Mouse (Mus musculus) ES-E14 (cell line): ENCODE data around the gene Dmrt3. TPM values are rescaled to one million over a fixed set of nuclear protein-coding genes. Genes with fewer than 3 reads are reported as not detected.
A peak's percentile ranks its signal among the peaks of the same experiment; 100 is the strongest.

Source experiments
- DNase-seq: peaks from one replicate; pipeline ENCODE4 v3.0.0-alpha.2; 2013; ENCODE audit warnings: low read depth, low spot score
- H3K27ac ChIP-seq: 2 replicates; pipeline ENCODE4 v1.5.1; 2012; ENCODE audit warnings: low read depth, mild to moderate bottlenecking, low read length, moderate library complexity, mixed read lengths; ENCODE audit not compliant: poor library complexity, insufficient read depth, severe bottlenecking
- H3K36me3 ChIP-seq: 2 replicates; pipeline ENCODE4 v1.6.1; 2012; ENCODE audit warnings: mild to moderate bottlenecking, low read length, moderate library complexity, mixed read lengths; ENCODE audit not compliant: control insufficient read depth, poor library complexity, insufficient read depth, severe bottlenecking
- H3K4me1 ChIP-seq, 2 experiments: fragments of 150-350 bp in 1 of 2; sonication (generic) in 1 of 2; 2 replicates each; pipeline ENCODE4 v1.6.1; 2012; ENCODE audit warnings: low read length in 2 of 2, mild to moderate bottlenecking in 1 of 2, mixed read lengths in 1 of 2; ENCODE audit not compliant: control insufficient read depth in 2 of 2, insufficient read depth in 2 of 2, poor library complexity in 1 of 2
- H3K4me3 ChIP-seq, 2 experiments: fragments of 150-350 bp in 1 of 2; sonication (generic) in 1 of 2; 2 replicates each; pipeline ENCODE4 v1.5.1; 2012; ENCODE audit warnings: low read length in 2 of 2, low read depth in 1 of 2, mild to moderate bottlenecking in 1 of 2, mixed read lengths in 1 of 2; ENCODE audit not compliant: insufficient read depth in 1 of 2, poor library complexity in 1 of 2, severe bottlenecking in 1 of 2
- H3K9ac ChIP-seq: 2 replicates; pipeline ENCODE4 v1.6.1; 2012; ENCODE audit warnings: low read depth, mild to moderate bottlenecking, low read length, mixed read lengths; ENCODE audit not compliant: poor library complexity, insufficient read depth, severe bottlenecking
- H3K9me3 ChIP-seq: fragments of 150-350 bp; sonication (generic); 2 replicates; pipeline ENCODE4 v1.6.1; 2012; ENCODE audit warnings: low read depth, mild to moderate bottlenecking, low read length; ENCODE audit not compliant: control insufficient read depth, insufficient read depth
- CHD2 ChIP-seq: IDR thresholded peaks from 2 replicates; pipeline ENCODE4 v1.6.1; 2014; ENCODE audit warnings: mild to moderate bottlenecking, low read depth, low read length, inconsistent platforms
- HCFC1 ChIP-seq: IDR thresholded peaks from 2 replicates; pipeline ENCODE4 v1.6.1; 2012; ENCODE audit warnings: low read length, inconsistent platforms, borderline replicate concordance; ENCODE audit not compliant: insufficient read depth
- MAFK ChIP-seq: IDR thresholded peaks from 2 replicates; pipeline ENCODE4 v1.6.1; 2014; ENCODE audit warnings: mild to moderate bottlenecking, low read depth, low read length, inconsistent platforms; ENCODE audit not compliant: insufficient read depth
- ZC3H11A ChIP-seq: IDR thresholded peaks from 2 replicates; pipeline ENCODE4 v1.6.1; 2012; ENCODE audit warnings: low read depth, mild to moderate bottlenecking, inconsistent platforms, low read length, borderline replicate concordance
- ZNF384 ChIP-seq: IDR thresholded peaks from 2 replicates; pipeline ENCODE4 v1.6.1; 2012; ENCODE audit warnings: low read depth, low read length, inconsistent platforms
- in situ Hi-C, 2 experiments: fragments of 600-800 bp; cut with MboI; formaldehyde crosslinking; loops; one replicate each; pipeline ENCODE4 v1.15.1; 2025; ENCODE audit warnings: low sequenced_read_pairs in 2 of 2, inconsistent platforms in 1 of 2; ENCODE audit not compliant: unreplicated experiment in 2 of 2
- total RNA-seq: library from RNA; depleted of rRNA; stranded (reverse); fragments of 300-350 nt; gene quantifications from 2 replicates; pipeline ENCODE4 v1.2.3, GENCODE M21; 2012

The Dmrt3 gene
- total RNA-seq, 1 experiment = 0.40 TPM

GRCm38 (mm10) chr19:25574981-25575814, 34.9 kb upstream of the Dmrt3 start:
- Histone ChIP-seq H3K4me1 (peaks cover 3 to 9% of the 10 kb centered on the region in 2 experiments; a peak in 2 of 4 replicates), H3K9ac (no peak overlapping the region), H3K36me3 (peaks cover 2% of the 10 kb centered on the region; the same call in 1 of the 2 replicates), H3K4me3 (no peak overlapping the region), H3K9me3 (no peaks in the 10 kb centered on the region), H3K27ac (no peak overlapping the region)
- in situ Hi-C loops = no loop called here
- TF ChIP-seq MAFK (no peak), ZC3H11A (no peak), HCFC1 (no peak), ZNF384 (no peak), CHD2 (no peak)
- DNase-seq = no peak

- no peak overlapping the region for H3K4me3 ChIP-seq
- in situ Hi-C loops = no loop called here
- peaks cover 3 to 12% of the 10 kb centered on the region in 2 experiments; a peak in 2 of 4 replicates for H3K4me1 ChIP-seq
- no peak overlapping the region for H3K27ac ChIP-seq
- TF ChIP-seq ZC3H11A (no peak), HCFC1 (no peak), ZNF384 (no peak), CHD2 (no peak), MAFK (no peak)
- no peaks in the 10 kb centered on the region for H3K36me3 ChIP-seq
- H3K9ac ChIP-seq = no peak overlapping the region
- no peak for DNase-seq
- no peaks in the 10 kb centered on the region for H3K9me3 ChIP-seq
Observed at GRCm38 (mm10) chr19:25578358-25578757, 31.7 kb upstream of the Dmrt3 start.

- Histone ChIP-seq H3K4me1 (peaks cover 3 to 12% of the 10 kb centered on the region in 2 experiments; a peak in 1 of 4 replicates), H3K4me3 (no peak overlapping the region), H3K9me3 (no peaks in the 10 kb centered on the region), H3K27ac (no peak overlapping the region), H3K9ac (no peak overlapping the region), H3K36me3 (no peaks in the 10 kb centered on the region)
- TF ChIP-seq HCFC1 (no peak), ZC3H11A (0 out of 2 replicates have a peak, but pooled peaks have one; percentile 1)
- in situ Hi-C loops = no loop called here
- peak; percentile 50 for DNase-seq
Observed at GRCm38 (mm10) chr19:25579440-25579839, 30.7 kb upstream of the Dmrt3 start.

DNA sequence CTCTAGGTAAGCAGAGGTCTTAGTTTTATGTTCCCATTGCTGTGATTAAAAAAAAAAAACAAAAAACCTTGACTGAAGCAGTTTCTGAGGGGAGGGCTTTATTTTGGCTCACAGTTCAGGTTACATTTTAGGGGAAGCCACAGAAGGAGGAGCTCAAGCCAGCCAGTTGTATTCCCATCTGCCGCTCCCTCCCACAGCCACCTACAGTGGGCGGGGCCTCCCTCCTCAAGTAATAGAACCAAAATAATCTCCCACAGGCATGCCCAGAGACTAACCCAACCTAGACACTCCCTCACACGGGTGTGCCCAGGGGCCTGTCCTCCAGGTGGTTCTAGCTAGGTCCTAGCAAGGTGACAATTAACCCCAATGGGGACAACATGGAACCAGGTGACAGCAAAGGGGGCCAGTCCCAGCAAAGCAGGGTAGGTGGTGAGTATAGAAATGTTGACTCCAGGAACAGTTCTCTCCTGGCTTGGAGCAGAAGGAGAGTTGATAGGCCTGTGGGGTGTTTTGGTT, 12.3 kb upstream of the Dmrt3 start:
- H3K9ac ChIP-seq = no peak overlapping the region
- H3K4me1 ChIP-seq = peaks cover 0 to 2% of the 10 kb centered on the region in 2 experiments; a peak in 1 of 4 replicates
- no peaks in the 10 kb centered on the region for H3K9me3 ChIP-seq
- TF ChIP-seq ZNF384 (no peak), ZC3H11A (no peak), CHD2 (no peak), MAFK (no peak), HCFC1 (no peak)
- no peak overlapping the region for H3K4me3 ChIP-seq
- in situ Hi-C loops = no loop called here
- no peaks in the 10 kb centered on the region for H3K36me3 ChIP-seq
- H3K27ac ChIP-seq = no peak overlapping the region
- DNase-seq = no peak

DNA sequence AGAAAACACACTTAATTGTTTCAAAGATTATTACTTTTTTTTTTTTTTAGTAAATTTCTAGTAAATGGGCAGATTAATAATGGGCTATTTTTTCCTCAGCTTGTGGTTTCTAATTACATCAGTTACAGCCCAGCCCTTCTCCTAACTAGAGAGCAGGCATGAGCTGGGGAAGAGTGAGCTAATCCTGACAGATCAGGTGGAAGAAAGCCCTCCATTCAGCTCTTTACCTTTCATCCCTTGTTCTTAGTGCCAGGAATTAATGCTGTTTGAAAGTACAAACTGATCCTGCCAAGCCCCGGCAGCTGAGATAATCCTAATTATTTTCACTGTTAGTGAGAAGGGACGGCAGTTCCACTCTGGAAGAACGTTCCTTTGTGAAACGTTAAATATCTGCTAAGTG, 11.5 kb upstream of the Dmrt3 start:
- in situ Hi-C loops = no loop called here
- H3K4me1 ChIP-seq = peaks cover 0 to 2% of the 10 kb centered on the region in 2 experiments; a peak in 1 of 4 replicates
- TF ChIP-seq CHD2 = no peak
- no peak for TF ChIP-seq ZNF384
- no peak for TF ChIP-seq MAFK
- TF ChIP-seq HCFC1 = no peak
- no peak for TF ChIP-seq ZC3H11A
- H3K9ac ChIP-seq = no peak overlapping the region
- H3K27ac ChIP-seq = no peak overlapping the region
- no peak overlapping the region for H3K4me3 ChIP-seq
- no peak for DNase-seq
- H3K9me3 ChIP-seq = no peaks in the 10 kb centered on the region
- H3K36me3 ChIP-seq = no peaks in the 10 kb centered on the region
